Mouse (Mus musculus) frontal cortex, postnatal 25 days (tissue): Measurements from ENCODE around the gene Padi4.

Experiments
- DNase-seq, 2 experiments: peaks; one replicate each; pipeline ENCODE4 v3.0.0; 2022; ENCODE audit warnings: low spot score in 2 of 2

Padi4 gene

GRCm38 (mm10) chr4:140788264-140788663, 14.2 kb upstream of the Padi4 start:
- no peak for DNase-seq

- DNase-seq: no peak
Measured at GRCm38 (mm10) chr4:140787414-140787813, 13.4 kb upstream of the Padi4 start.

- DNase-seq: no peak
Measured at GRCm38 (mm10) chr4:140785217-140785616, 11.2 kb upstream of the Padi4 start.

GRCm38 (mm10) chr4:140784292-140784945, 10.4 kb upstream of the Padi4 start:
- no peak for DNase-seq

GRCm38 (mm10) chr4:140782821-140783220, 8.8 kb upstream of the Padi4 start:
- DNase-seq: no peak

GRCm38 (mm10) chr4:140780507-140780906, 6.5 kb upstream of the Padi4 start:
- DNase-seq: no peak

- no peak for DNase-seq
Measured at GRCm38 (mm10) chr4:140779803-140780397, 5.9 kb upstream of the Padi4 start.

GRCm38 (mm10) chr4:140776623-140777022, 2.6 kb upstream of the Padi4 start:
- DNase-seq: no peak

- no peak for DNase-seq
Measured at GRCm38 (mm10) chr4:140775876-140776275, 1.8 kb upstream of the Padi4 start.

GRCm38 (mm10) chr4:140774893-140775292, 857 bp upstream of the Padi4 start:
- DNase-seq: no peak

GRCm38 (mm10) chr4:140771091-140771490, 2.9 kb downstream of the Padi4 start:
- no peak for DNase-seq

- no peak for DNase-seq
Measured at GRCm38 (mm10) chr4:140770433-140770832, 3.6 kb downstream of the Padi4 start.

GRCm38 (mm10) chr4:140768973-140769372, 5.1 kb downstream of the Padi4 start:
- no peak for DNase-seq

GRCm38 (mm10) chr4:140765936-140766335, 8.1 kb downstream of the Padi4 start:
- no peak for DNase-seq

GRCm38 (mm10) chr4:140763158-140763557, 10.9 kb downstream of the Padi4 start:
- no peak for DNase-seq

GRCm38 (mm10) chr4:140761601-140762000, 12.4 kb downstream of the Padi4 start:
- no peak for DNase-seq

GRCm38 (mm10) chr4:140755811-140756210, 18.2 kb downstream of the Padi4 start:
- DNase-seq: no peak

GRCm38 (mm10) chr4:140753366-140753765, 20.7 kb downstream of the Padi4 start:
- no peak for DNase-seq

GRCm38 (mm10) chr4:140750328-140750727, 23.7 kb downstream of the Padi4 start:
- DNase-seq: no peak

GRCm38 (mm10) chr4:140747978-140748377, 26.1 kb downstream of the Padi4 start:
- DNase-seq: no peak

- DNase-seq: peak; percentile 29 to 44
Measured at GRCm38 (mm10) chr4:140744654-140745053, 29.4 kb downstream of the Padi4 start.

- no peak for DNase-seq
Measured at GRCm38 (mm10) chr4:140743086-140743485, 30.9 kb downstream of the Padi4 start.

GRCm38 (mm10) chr4:140742543-140742942, 31.5 kb downstream of the Padi4 start, which contains the start of gene Padi6:
Padi6 (minus strand) TSS chr4:140742643.
- no peak for DNase-seq

- no peak for DNase-seq
Measured at GRCm38 (mm10) chr4:140741401-140741800, 32.6 kb downstream of the Padi4 start.
